Mouse (Mus musculus): ENCODE data around the gene Dxo.
A peak's percentile ranks its signal among the peaks of the same experiment; 100 is the strongest.
"Not testable (repeated sequence)": the region's sequence is repeated elsewhere in the genome, so short reads cannot be mapped to it uniquely, and the experiment has no call there.

Dxo gene

GRCm38 (mm10) chr17:34830776-34831175 lies 6.0 kb upstream of the Dxo start:
- not testable (repeated sequence) for DNase-seq (ENCODE audit: extremely low read depth, insufficient read length, low spot score)

DNA sequence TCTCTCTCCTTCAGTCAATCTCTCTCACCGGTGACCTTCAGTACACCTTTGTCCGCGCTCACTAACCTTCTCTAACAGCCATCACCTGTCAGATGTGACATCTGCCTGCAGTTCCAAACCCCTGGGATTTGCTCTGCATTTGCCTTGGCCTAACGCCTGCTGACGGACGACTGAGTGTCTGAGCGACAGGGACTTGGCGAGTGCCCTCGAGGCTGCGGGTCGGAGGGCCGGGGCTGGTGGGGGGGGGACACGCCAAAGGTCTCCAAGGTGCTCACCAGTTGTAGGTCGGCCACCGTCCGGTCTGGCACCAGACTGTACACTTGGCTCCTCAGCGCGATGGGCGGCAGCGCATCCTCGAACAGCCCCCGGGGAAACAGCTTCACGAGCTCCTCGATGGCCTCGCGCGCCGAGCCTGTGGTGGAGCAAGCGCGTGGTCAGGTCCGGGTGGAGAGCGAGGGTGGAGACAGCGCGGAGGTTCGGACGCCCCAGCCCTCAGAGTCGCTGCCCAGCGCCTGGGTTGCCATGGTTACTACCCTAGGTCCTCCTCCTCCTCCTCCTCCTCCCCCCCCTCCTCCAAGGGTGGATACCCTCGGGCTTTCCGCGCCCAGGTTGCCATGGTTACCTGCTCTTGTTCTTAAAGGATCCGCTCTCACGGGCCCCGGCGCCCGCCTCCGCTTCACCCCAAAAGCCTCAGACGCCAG lies 514 bp upstream of the Dxo start:
- no peak for DNase-seq (ENCODE audit: extremely low read depth, insufficient read length, low spot score)

- no peak for DNase-seq (ENCODE audit: extremely low read depth, insufficient read length, low spot score)
Measured at GRCm38 (mm10) chr17:34837464-34838324, 875 bp downstream of the Dxo start.

GRCm38 (mm10) chr17:34838785-34839184 lies 2.0 kb downstream of the Dxo start:
- no peak for DNase-seq (ENCODE audit: extremely low read depth, insufficient read length, low spot score)

DNA sequence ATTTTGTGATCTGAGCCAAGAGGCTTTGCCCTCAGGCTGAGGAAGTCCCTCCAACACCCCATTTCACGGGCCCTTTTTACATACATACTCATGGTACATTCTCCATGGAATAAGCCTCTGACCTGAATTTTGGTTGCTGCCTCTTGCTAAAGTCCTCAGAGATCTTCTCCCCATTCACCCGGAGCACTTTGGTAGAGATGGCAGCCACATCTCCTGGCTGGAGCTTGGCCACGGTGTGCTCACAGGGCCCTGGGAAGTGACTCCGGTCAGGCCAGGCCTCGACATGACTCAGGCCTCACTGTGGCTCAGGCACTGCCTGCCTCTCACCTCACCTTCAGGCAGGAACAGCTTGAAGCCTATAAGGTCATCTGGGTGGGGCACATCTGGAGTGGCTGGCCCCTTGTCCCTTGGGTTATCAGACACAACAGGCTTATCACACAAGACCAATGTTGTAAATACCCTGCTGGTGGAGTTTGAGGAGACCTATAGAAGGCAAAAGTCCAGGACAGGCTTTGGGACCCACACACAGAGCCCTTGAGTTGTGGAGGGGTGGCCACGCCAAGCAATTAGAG lies 4.0 kb downstream of the Dxo start:
- no peak for DNase-seq (ENCODE audit: extremely low read depth, insufficient read length, low spot score)

GRCm38 (mm10) chr17:34844884-34845283 lies 8.1 kb downstream of the Dxo start:
- no peak for DNase-seq (ENCODE audit: extremely low read depth, insufficient read length, low spot score)

GRCm38 (mm10) chr17:34847192-34847591 lies 10.4 kb downstream of the Dxo start:
- DNase-seq (ENCODE audit: extremely low read depth, insufficient read length, low spot score): no peak

GRCm38 (mm10) chr17:34847615-34848014 lies 10.8 kb downstream of the Dxo start:
- no peak for DNase-seq (ENCODE audit: extremely low read depth, insufficient read length, low spot score)

DNA sequence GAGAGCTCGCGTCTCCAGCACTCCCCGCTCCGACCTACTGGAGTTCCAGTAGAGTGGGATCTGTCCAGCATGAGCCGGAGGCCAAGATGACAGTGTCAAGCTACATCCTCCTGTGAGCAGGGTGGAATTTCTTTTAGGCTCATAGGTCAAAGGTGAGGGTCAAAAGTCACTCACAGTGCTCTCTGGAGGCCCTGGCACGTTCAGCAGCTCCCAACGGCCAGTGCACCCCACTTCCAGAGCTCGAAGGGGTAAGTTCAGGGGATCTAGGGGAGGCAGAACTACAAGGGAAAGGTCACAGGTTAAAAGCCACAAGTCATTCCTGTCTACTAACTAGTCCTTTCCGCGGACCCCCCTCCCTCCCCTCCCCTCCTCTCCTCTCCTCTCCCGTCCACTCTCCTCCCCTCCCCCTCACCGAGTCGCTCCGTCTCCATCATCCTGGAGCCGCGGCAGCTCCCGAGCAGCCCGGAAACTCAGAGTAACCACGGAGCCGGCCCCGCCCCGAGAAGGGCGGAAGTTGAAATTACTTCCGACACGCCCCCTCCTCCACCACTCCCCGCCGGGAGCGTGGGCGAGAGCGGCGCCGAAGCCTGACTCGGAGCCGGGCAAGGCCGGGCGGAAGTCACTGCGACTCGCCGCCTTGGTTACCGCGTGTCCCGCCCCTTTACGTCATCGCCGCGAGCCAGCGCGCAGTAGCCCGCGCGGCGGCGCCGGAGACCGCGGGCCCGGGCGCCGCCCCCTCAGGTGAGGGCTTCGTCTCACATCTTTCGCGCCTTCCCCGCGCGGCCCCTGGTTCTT lies 13.1 kb downstream of the Dxo start, which contains the start of the genes Skiv2l and Nelfe:
Gene Skiv2l, minus strand, starts transcription at position 489 of the 795 bp plus-strand sequence.
Gene Nelfe, plus strand, starts transcription at position 670 of the 795 bp plus-strand sequence.
- peak; percentile 98 for DNase-seq (ENCODE audit: extremely low read depth, insufficient read length, low spot score)

DNA sequence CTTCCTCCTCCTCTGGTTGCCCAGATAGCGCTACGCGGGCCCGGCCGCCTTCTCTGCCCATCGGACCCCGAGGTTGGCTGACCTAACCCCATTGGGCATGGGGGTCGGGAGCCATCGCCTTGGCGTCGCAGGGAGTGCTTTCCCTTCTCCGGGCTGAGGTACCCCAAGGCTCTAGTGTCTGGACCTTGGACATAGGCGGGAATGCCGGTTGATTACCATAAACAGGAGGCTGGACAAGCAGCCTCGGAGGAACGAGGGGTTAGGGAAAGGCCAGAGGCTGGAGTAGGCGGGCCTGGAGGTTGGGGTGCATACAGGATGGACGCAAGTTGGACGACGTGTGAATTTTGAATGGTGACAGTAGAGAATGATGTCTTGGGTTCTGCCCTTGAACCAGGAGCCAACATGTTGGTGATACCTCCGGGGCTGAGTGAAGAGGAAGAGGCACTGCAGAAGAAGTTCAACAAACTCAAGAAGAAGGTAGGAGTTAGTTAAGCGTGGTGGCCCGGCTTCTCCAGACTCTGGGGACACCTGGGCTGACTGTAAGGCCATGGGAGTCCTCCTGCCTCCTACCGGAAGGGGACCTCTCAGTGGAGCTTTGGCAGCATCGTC lies 13.8 kb downstream of the Dxo start:
- no peak for DNase-seq (ENCODE audit: extremely low read depth, insufficient read length, low spot score)

DNA sequence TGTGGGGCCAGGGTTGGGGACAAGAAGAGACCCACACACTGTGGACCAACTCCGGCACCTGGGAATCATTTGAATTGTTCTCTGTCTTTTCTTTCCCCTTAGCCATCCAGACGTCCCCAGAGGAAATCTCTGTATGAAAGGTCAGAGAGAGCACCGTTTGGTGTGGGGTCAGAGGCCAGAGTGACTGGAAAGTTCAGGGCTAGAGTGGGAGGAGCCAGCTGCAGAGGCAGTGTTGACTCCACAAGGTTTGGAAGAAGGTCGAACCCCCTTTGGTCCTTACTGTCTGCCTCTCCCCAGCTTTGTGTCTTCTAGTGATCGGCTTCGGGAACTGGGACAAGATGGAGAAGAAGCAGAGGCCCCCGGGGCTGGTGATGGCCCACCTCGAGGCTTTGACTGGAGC lies 16.7 kb downstream of the Dxo start:
- DNase-seq (ENCODE audit: extremely low read depth, insufficient read length, low spot score): no peak

GRCm38 (mm10) chr17:34854761-34855160 lies 17.9 kb downstream of the Dxo start:
- no peak for DNase-seq (ENCODE audit: extremely low read depth, insufficient read length, low spot score)

DNA sequence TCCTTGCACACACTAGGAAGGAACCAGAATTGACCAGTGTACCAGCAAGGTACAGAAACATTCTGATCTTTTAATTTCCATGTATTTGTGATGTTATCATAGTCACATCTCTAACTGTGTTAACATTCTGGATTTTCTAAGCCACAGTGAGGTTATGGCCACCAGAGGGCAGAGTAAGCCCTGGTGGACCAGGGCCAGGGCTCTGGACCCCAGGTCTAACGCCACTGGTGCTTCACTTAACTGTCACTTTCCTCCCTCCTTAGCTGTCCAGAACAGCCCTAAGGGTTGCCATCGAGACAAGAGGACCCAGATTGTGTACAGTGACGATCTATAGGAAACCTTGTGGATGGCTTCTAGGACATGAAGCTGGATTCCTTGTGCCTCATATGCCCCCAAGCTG lies 19.0 kb downstream of the Dxo start:
- no peak for DNase-seq (ENCODE audit: extremely low read depth, insufficient read length, low spot score)

DNA sequence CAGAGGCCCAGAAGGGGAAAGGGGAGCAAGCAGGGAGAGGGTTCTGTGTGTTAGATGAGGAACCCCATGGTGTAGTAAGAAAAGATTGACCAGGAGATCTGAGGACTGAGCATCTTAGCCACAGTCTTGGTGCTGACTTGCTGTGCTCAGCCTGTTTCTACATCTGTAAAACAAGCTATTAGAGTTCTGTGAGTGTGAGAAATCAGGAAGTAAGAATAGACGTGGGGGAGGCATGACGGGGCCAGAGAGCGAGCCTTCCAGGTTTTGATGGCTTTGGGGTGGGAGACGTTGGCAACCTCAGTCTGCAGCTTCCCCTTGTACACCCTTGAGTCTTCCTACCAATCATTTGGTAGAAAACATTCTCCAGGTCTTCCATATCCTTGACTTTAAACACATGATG lies 21.9 kb downstream of the Dxo start:
- DNase-seq (ENCODE audit: extremely low read depth, insufficient read length, low spot score): no peak

GRCm38 (mm10) chr17:34860514-34860913 lies 23.7 kb downstream of the Dxo start:
- DNase-seq (ENCODE audit: extremely low read depth, insufficient read length, low spot score): no peak

DNA sequence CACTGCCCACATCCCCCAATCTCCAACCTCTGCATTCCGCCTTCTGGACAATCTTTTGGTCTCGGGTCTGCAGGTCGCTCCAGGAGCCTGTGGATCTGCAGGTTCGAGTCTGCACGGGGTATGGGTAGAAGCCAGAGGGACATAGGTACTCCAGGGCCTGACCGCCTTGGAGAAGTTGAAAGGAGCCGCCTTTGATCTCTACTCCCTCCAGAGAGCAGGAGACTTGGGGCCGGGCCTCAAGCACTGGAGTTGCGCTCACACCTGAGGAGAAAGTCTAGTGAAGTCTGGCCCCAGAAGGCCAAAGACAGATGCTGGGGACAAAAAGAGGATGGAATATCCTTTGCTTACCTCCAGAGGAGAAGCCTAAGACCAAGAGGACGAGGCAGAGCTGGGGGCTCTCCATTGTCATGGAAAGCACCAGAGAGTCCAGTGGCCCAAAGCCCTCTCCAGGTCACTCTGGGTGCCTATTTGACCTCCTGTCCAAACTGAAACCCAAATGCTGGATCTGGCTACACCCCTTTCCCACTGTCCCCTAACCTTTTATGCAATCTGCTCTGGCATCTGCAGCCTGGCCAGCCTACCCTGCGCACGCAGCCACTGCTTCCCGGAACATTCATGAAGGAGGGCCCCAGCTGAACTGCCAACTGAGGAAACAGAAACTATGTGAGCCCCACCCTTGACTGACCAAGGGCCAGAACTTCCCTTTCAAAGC lies 25.0 kb downstream of the Dxo start:
- DNase-seq (ENCODE audit: extremely low read depth, insufficient read length, low spot score): no peak

DNA sequence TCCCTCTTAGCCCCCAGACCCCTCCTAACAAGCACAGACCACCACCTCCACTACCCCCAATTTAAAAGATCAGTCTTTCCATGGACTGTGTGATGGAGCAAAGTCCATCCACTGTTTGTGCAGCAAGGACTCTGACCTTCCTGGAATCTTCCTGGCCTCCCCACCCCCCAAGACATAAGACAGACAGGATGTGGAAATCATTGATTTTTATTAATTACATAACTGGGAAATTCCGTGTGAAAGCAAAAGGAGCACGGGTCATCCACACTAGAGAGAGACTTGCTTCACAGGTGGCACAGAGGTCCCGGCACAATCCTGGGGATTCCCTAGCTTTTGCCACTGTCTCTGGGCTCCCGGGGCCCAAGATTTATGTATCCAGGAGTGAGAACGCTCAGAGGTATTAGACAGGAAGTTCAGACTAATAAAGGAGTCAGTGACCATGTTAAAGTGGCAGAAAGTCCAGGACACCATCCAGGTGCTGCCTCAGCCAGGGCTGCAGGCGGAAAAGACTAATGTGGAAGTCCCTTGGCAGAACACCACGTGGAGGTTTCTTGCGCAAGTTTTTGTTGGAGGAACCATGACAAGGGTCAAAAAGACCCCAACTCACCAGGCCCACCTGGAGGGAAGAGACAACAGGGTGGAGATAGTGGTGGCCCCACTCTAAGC lies 25.7 kb downstream of the Dxo start, which contains the start of gene Cfb:
Gene Cfb, minus strand, starts transcription at position 103 of the 666 bp plus-strand sequence.
- no peak for DNase-seq (ENCODE audit: extremely low read depth, insufficient read length, low spot score)

GRCm38 (mm10) chr17:34865981-34866380 lies 29.2 kb downstream of the Dxo start:
- DNase-seq (ENCODE audit: extremely low read depth, insufficient read length, low spot score): no peak

DNA sequence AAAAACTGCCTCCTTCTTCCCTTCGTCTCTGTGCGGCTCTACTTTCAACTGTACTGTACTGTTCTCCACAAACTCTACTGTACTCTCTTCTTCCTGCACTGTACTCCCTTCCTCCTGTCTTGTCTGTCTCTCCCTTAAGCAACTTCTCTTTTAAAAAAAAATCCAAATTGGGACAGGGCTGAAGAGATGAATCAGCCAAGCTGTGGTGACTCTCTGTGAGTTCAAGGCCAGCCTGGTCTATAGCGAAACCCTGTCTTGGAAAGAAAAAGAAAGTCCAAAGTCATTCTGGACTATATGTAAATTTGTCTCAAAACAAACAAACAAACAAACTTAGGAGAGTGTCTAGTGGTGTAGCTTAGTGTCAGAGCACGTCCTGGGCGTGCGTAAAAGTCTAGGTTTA lies 37.5 kb downstream of the Dxo start:
- DNase-seq (ENCODE audit: extremely low read depth, insufficient read length, low spot score): no peak
